Mouse (Mus musculus) kidney, embryonic 16.5 days (tissue): ENCODE measurements around the gene Chchd1. TPM values are rescaled to one million over a fixed set of nuclear protein-coding genes. Genes with fewer than 3 reads are reported as not detected.
A peak's percentile ranks its signal among the peaks of the same experiment; 100 is the strongest.
"Not testable (repeated sequence)": the region's sequence is repeated elsewhere in the genome, so short reads cannot be mapped to it uniquely, and the experiment has no call there.

ENCODE experiments used
- ATAC-seq: fragments of 200-750 bp; cut with Nextera tagmentation; 2 replicates; pipeline ENCODE4 v1.8.0; 2017; ENCODE audit warnings: moderate TSS enrichment; ENCODE audit not compliant: low FRiP score, low TSS enrichment
- H3K27ac ChIP-seq: fragments of 300-500 bp; sonication (generic); 2 replicates; pipeline ENCODE4 v1.5.1; 2014; ENCODE audit warnings: low read length
- H3K27me3 ChIP-seq: fragments of 300-500 bp; sonication (generic); 2 replicates; pipeline ENCODE4 v1.6.1; 2014; ENCODE audit warnings: low read length, control low read depth, mixed read lengths; ENCODE audit not compliant: insufficient read depth
- H3K36me3 ChIP-seq: fragments of 300-500 bp; sonication (generic); 2 replicates; pipeline ENCODE4 v1.6.1; 2014; ENCODE audit warnings: low read length, control low read depth, mixed read lengths; ENCODE audit not compliant: insufficient read depth
- H3K4me1 ChIP-seq: fragments of 300-500 bp; sonication (generic); 2 replicates; pipeline ENCODE4 v1.6.1; 2014; ENCODE audit warnings: low read length, control low read depth, mixed read lengths; ENCODE audit not compliant: insufficient read depth
- H3K4me2 ChIP-seq: fragments of 300-500 bp; sonication (generic); replicated peaks from 2 replicates; pipeline ENCODE4 v1.6.1; 2014; ENCODE audit warnings: low read depth, low read length
- H3K4me3 ChIP-seq: fragments of 300-500 bp; sonication (generic); 2 replicates; pipeline ENCODE4 v1.5.1; 2014; ENCODE audit warnings: mild to moderate bottlenecking, low read length
- H3K9ac ChIP-seq: fragments of 300-500 bp; sonication (generic); replicated peaks from 2 replicates; pipeline ENCODE4 v1.6.1; 2014; ENCODE audit warnings: low read length
- H3K9me3 ChIP-seq: fragments of 300-500 bp; sonication (generic); 2 replicates; pipeline ENCODE4 v1.6.1; 2016; ENCODE audit warnings: low read length, control low read depth
- WGBS: fragments of 180-500 bp; shearing (Covaris S2); extraction: QIAGEN DNeasy Blood & Tissue Kit; methylation state at CpG from one replicate; pipeline ENCODE4 v1.1.7; 2014; 5-methylcytosine and 5-hydroxymethylcytosine counted together
- polyA plus RNA-seq: library from polyadenylated mRNA; unstranded; fragments of >200 nt; fragmentation: Nextera tagmentation; extraction: Ambion mirVana; gene quantifications from 2 replicates; pipeline ENCODE4 v1.2.1, GENCODE M21; 2015

The Chchd1 gene
- polyA plus RNA-seq, 1 experiment from 2014 or later = 161 TPM

DNA sequence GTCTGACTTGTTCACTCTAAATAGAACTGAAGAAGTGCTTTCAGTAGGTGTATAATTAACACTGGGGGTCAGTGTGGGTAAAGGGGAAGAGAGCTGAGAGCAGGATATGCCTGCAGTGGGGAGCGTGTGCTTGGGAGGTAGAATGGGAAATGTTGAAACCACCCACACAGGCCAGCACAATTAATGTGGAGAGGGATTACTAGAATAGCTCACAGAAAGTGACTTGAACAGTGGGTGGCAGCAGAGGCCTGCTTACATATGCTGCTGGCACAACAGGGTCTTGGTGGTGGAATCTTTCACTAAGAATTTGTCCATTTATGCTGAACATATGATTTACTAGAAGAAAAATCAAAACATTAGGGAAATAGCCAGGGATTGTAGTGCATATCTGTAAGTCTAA lies 5.8 kb upstream of the Chchd1 start:
- peak overlapping the region; percentile 86 for H3K4me3 ChIP-seq
- H3K4me1 ChIP-seq = peaks cover 58% of the 10 kb centered on the region
- peaks cover 24% of the 10 kb centered on the region for H3K36me3 ChIP-seq
- no peak overlapping the region; the same call in 1 of the 2 replicates for H3K9ac ChIP-seq
- ATAC-seq = no peak
- no peaks in the 10 kb centered on the region for H3K9me3 ChIP-seq
- H3K27ac ChIP-seq = no peak overlapping the region
- H3K4me2 ChIP-seq = peak overlapping the region; percentile 72
- 5% methylated on average over 1 of the region's 1 CpGs for WGBS
- no peaks in the 10 kb centered on the region for H3K27me3 ChIP-seq

DNA sequence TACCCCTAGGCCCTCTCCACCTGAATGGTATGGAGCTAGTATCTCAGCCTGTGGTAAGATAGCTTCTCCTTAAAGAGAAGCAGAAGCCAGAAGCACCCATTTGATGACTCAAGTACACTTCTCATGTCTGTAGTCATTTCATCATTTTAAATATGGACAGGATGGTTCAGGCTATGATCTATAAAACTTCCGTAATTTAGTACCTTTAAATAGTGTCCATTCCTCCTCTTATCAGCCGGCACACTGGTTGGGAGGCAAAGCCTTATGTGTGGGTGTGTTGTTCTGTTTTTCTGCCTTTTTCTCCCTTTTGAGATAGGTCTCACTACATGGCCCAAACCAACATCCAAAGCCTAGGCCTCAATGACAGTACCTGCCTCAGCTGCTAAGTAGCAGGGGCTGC lies 4.3 kb upstream of the Chchd1 start:
- Histone ChIP-seq H3K27me3 (no peaks in the 10 kb centered on the region), H3K27ac (no peak overlapping the region), H3K4me1 (peaks cover 61% of the 10 kb centered on the region), H3K9ac (no peak overlapping the region), H3K9me3 (no peaks in the 10 kb centered on the region), H3K36me3 (peaks cover 10% of the 10 kb centered on the region), H3K4me3 (no peak overlapping the region), H3K4me2 (no peak overlapping the region)
- 81% methylated on average over 2 of the region's 2 CpGs for WGBS
- no peak for ATAC-seq

DNA sequence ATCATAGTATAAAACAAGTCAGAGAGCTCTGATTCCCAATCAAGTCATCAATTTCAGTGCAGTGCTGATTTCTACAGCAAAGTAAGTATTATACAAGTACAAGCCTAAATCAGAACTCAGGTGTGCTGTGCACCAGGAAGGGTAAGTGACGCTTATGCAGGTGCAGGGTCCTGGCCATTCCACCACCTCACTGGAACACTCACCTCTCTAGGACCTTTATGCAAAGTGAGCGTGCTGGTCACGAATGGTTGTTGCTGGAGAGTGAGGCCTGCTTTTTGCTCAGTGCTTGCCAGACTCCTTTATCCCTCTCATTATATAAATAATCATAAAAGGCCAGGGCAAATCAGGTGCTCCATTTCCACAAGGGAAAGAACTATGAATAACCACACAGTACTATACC lies 2.4 kb upstream of the Chchd1 start:
- 87% methylated on average over 3 of the region's 3 CpGs for WGBS
- Histone ChIP-seq H3K4me2 (no peak overlapping the region), H3K27me3 (no peaks in the 10 kb centered on the region), H3K27ac (no peak overlapping the region), H3K9ac (no peak overlapping the region), H3K4me1 (peaks cover 57% of the 10 kb centered on the region), H3K4me3 (no peak overlapping the region), H3K36me3 (peaks cover 9% of the 10 kb centered on the region; the same call in 1 of the 2 replicates), H3K9me3 (no peaks in the 10 kb centered on the region)
- ATAC-seq = no peak

DNA sequence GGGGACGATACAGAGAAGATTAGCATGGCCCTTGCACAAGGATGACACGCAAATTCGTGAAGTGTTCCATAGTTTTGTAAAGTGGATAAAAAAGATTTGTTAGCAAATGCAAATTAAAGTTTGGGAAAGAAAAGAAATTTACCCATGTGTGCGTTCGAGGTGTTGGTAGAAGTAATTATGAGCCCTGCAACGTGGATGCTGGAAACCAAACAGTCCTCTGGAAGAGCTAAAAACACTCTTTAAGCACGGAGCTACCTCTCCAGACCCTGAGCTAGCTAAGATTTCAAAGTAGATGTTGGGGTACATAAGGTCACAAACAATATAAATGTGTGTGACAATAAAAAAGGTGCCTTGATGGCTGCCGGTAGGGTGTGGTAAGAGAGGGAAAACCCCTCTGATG lies 1.3 kb upstream of the Chchd1 start:
- WGBS = 72% methylated on average over 8 of the region's 8 CpGs
- no peaks in the 10 kb centered on the region for H3K9me3 ChIP-seq
- H3K36me3 ChIP-seq = peaks cover 11% of the 10 kb centered on the region; the same call in 1 of the 2 replicates
- no peak overlapping the region for H3K27ac ChIP-seq
- H3K4me1 ChIP-seq = peaks cover 48% of the 10 kb centered on the region
- ATAC-seq = no peak
- peak overlapping the region; percentile 73 for H3K4me2 ChIP-seq
- no peaks in the 10 kb centered on the region for H3K27me3 ChIP-seq
- peak overlapping the region; percentile 23 for H3K9ac ChIP-seq
- H3K4me3 ChIP-seq = peak overlapping the region; percentile 96

DNA sequence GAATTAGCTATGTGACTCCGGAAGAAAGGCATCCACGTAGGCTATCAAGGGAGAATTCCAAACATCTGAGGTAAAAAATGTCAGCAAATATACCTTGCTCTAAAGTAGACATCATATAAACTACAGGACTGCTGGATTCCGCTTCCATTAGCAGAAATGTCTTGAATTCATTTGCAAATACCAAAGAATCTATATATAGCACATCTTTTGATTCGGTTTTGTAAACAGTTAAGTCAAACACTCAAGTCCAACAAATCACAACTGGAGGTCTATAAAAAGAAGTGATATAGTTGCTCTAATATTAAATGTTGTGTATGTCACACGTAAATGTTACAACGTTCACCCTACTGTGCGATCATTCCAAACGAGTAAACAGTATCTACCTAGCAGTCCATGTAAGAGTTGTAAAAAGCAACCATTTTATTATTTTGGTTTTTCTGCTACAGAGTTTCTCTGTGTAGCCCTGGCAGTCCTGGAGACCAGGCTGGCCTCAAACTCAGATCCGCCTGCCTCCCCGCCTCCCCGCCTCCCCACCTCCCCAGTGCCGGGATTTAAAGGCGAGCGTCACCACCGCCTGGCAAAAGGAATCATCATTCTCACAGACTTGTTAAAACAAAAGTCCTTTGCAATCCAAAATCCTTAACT lies 588 bp upstream of the Chchd1 start:
- peak overlapping the region; percentile 96 for H3K4me3 ChIP-seq
- peak; percentile 42; the same call in 1 of the 2 replicates for ATAC-seq
- WGBS = 11% methylated on average over 15 of the region's 15 CpGs

DNA sequence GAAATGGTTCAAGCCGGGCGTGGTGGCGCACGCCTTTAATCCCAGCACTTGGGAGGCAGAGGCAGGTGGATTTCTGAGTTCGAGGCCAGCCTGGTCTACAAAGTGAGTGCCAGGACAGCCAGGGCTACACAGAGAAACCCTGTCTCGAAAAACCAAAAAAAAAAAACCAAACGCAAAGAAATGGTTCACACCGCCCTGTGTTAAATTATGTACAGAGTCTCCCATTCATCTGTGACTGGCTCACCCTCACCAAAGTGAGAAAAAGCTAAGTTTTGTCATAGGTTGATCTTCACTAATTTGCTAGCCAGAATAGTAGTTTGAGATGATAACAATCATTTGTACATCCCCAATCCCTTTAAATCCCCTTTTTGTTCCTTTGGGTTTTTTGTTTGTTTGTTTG lies 655 bp downstream of the Chchd1 start:
- H3K9ac ChIP-seq = peak overlapping the region; percentile 95
- peak overlapping the region; percentile 73 for H3K4me2 ChIP-seq
- peaks cover 33% of the 10 kb centered on the region for H3K4me1 ChIP-seq
- peak overlapping the region; percentile 95 for H3K27ac ChIP-seq
- H3K9me3 ChIP-seq, H3K27me3 ChIP-seq, ATAC-seq: not testable (repeated sequence)
- WGBS = 6% methylated on average over 7 of the region's 8 CpGs
- peaks cover 11% of the 10 kb centered on the region; the same call in 1 of the 2 replicates for H3K36me3 ChIP-seq
- H3K4me3 ChIP-seq = peak overlapping the region; percentile 96

More for the DNA sequence above, 588 bp upstream of the Chchd1 start:
- H3K36me3 ChIP-seq = peaks cover 11% of the 10 kb centered on the region; the same call in 1 of the 2 replicates
- peaks cover 41% of the 10 kb centered on the region for H3K4me1 ChIP-seq
- no peaks in the 10 kb centered on the region for H3K9me3 ChIP-seq
- peak overlapping the region; percentile 73 for H3K4me2 ChIP-seq
- H3K27ac ChIP-seq = peak overlapping the region; percentile 95
- no peaks in the 10 kb centered on the region for H3K27me3 ChIP-seq
- peak overlapping the region; percentile 95 for H3K9ac ChIP-seq

DNA sequence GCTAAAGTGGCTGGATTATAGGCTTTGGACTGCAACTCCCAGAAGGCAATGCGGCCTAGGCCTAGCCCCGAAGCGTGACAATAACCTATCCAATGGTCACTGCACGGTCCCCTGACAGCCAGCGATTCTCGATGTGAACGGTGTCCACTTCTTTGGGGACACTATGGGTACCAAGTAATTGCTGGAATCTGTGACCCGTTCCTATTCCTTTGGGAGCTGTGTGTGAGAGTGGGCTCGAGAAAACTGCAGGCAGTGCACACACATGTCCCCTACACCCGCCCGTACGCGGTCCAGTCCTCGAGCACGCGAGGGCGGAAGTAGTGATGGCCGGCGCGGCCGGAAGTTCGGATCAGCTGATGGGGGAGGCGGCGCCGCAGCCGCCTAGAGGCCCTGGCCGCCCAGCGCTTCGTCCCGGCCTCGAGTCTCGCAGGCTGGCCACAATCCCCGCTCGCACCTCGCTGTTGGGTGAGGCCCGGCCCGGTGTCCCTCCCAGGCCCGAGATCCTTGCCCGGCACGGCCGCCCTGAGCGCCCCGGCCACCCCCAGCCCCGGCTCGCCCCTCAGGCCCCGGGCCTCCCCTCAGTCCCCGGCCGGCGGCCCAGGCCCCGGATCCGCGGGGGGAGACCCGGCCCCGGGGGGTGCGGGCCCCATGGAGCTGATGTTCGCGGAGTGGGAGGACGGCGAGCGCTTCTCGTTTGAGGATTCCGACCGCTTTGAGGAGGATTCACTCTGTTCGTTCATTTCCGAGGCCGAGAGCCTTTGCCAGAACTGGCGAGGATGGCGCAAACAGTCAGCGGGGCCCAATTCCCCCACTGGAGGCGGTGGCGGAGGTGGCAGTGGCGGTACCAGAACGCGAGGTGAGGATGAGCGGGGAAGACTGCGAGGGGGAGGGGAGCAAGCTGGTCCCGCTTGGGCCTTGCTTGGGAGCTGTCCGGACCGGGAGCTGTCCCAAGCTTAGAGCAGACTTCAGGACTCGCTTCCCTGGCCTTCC lies 4.7 kb downstream of the Chchd1 start, which contains the start of gene Zswim8:
Gene Zswim8, plus strand, starts transcription at position 352 of the 990 bp plus-strand sequence.
- H3K27ac ChIP-seq = peak within 1 kb of the TSS; percentile 65
- H3K27me3 ChIP-seq = no peaks in the 10 kb centered on the region
- H3K9me3 ChIP-seq = no peaks in the 10 kb centered on the region
- peak; percentile 95 for ATAC-seq
- under 1% methylated on average over 75 of the region's 80 CpGs for WGBS
- H3K4me2 ChIP-seq = peak within 1 kb of the TSS; percentile 72
- H3K4me3 ChIP-seq = peak within 1 kb of the TSS; percentile 100
- peaks cover 20% of the 10 kb centered on the region for H3K4me1 ChIP-seq
- H3K9ac ChIP-seq = peak within 1 kb of the TSS; percentile 96
- peaks cover 27% of the 10 kb centered on the region for H3K36me3 ChIP-seq

DNA sequence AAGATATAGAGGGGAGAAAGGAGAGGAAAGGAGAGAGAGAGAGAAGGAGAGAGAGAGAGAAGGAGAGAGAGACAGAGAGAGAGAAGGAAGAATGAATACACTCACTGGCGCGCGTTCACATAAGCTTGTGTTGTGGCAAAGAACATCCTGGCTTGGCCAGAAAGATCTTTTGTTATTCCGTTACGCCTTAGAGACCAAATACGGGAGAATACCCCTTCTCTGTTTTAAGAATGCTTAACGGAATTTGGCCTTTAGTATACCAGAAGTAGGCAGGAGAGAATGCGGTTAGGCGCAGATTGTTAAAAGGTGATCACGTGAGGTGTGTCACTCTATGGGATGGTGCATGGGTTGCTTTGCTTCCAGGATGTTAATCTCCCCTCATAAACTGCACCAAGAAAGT lies 5.4 kb downstream of the Chchd1 start:
- 4% methylated on average over 10 of the region's 10 CpGs for WGBS
- no peak for ATAC-seq
- H3K9me3 ChIP-seq = no peaks in the 10 kb centered on the region
- H3K4me2 ChIP-seq = peak overlapping the region; percentile 72
- H3K27ac ChIP-seq = 0 out of 2 replicates have a peak overlapping the region, but pooled peaks have one; percentile 65
- H3K36me3 ChIP-seq = peaks cover 35% of the 10 kb centered on the region
- H3K27me3 ChIP-seq = no peaks in the 10 kb centered on the region
- peaks cover 20% of the 10 kb centered on the region for H3K4me1 ChIP-seq
- H3K4me3 ChIP-seq = peak overlapping the region; percentile 100
- peak overlapping the region; percentile 96 for H3K9ac ChIP-seq

DNA sequence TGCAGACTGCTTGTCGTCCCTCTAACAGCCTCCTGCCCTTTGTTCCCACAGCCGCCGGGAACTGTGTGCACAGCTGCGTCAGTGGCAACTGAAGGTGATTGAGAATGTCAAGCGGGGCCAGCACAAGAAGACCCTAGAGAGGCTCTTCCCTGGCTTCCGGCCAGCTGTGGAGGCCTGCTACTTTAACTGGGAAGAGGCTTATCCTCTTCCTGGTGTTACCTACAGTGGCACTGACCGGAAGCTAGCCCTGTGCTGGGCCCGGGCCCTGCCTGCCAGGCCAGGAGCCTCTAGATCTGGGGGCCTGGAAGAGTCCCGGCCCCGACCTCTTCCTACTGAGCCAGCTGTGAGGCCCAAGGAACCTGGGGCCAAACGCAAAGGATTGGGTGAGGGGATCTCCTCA lies 11.0 kb downstream of the Chchd1 start:
- 82% methylated on average over 11 of the region's 11 CpGs for WGBS
- no peak overlapping the region for H3K4me3 ChIP-seq
- H3K27me3 ChIP-seq = no peaks in the 10 kb centered on the region
- H3K9me3 ChIP-seq = no peaks in the 10 kb centered on the region
- no peak overlapping the region for H3K9ac ChIP-seq
- peaks cover 6% of the 10 kb centered on the region for H3K4me1 ChIP-seq
- H3K4me2 ChIP-seq = no peak overlapping the region
- peaks cover 68% of the 10 kb centered on the region for H3K36me3 ChIP-seq
- H3K27ac ChIP-seq = no peak overlapping the region
- no peak for ATAC-seq
